Mouse (Mus musculus): ENCODE data around the gene S1pr2.

Gene S1pr2

GRCm38 (mm10) chr9:20966747-20967146 lies 9.8 kb downstream of the S1pr2 start:
- DNase-seq (ENCODE audit: low read depth), result no peak

- DNase-seq (ENCODE audit: low read depth), result no peak
Observed at GRCm38 (mm10) chr9:20966008-20966407, 10.6 kb downstream of the S1pr2 start.

- DNase-seq (ENCODE audit: low read depth), result no peak
Observed at GRCm38 (mm10) chr9:20965606-20966005, 11.0 kb downstream of the S1pr2 start.

GRCm38 (mm10) chr9:20961557-20961956 lies 15.0 kb downstream of the S1pr2 start:
- DNase-seq (ENCODE audit: low read depth), result peak; percentile 86

- DNase-seq (ENCODE audit: low read depth), result no peak
Observed at GRCm38 (mm10) chr9:20959430-20959938, 17.1 kb downstream of the S1pr2 start, which contains the start of gene Dnmt1. TSS of gene Dnmt1 (minus strand) at chr9:20959888.

- DNase-seq (ENCODE audit: low read depth), result no peak
Observed at GRCm38 (mm10) chr9:20956989-20957388, 19.6 kb downstream of the S1pr2 start.

GRCm38 (mm10) chr9:20952520-20953227 lies 23.9 kb downstream of the S1pr2 start:
- DNase-seq (ENCODE audit: low read depth), result peak; percentile 97

- no peak for DNase-seq (ENCODE audit: low read depth)
Observed at GRCm38 (mm10) chr9:20951966-20952519, 24.5 kb downstream of the S1pr2 start.

GRCm38 (mm10) chr9:20951441-20951840 lies 25.1 kb downstream of the S1pr2 start:
- DNase-seq (ENCODE audit: low read depth), result peak; percentile 49

- DNase-seq (ENCODE audit: low read depth), result no peak
Observed at GRCm38 (mm10) chr9:20950419-20950818, 26.2 kb downstream of the S1pr2 start.

- peak; percentile 53 for DNase-seq (ENCODE audit: low read depth)
Observed at GRCm38 (mm10) chr9:20946066-20946880, 30.3 kb downstream of the S1pr2 start.

GRCm38 (mm10) chr9:20944697-20945370 lies 31.7 kb downstream of the S1pr2 start:
- DNase-seq (ENCODE audit: low read depth), result peak; percentile 46

- no peak for DNase-seq (ENCODE audit: low read depth)
Observed at GRCm38 (mm10) chr9:20943911-20944310, 32.7 kb downstream of the S1pr2 start.

GRCm38 (mm10) chr9:20943396-20943795 lies 33.2 kb downstream of the S1pr2 start:
- peak; percentile 79 for DNase-seq (ENCODE audit: low read depth)

- peak; percentile 62 for DNase-seq (ENCODE audit: low read depth)
Observed at GRCm38 (mm10) chr9:20923258-20923657, 53.3 kb downstream of the S1pr2 start.

- peak; percentile 53 for DNase-seq (ENCODE audit: low read depth)
Observed at GRCm38 (mm10) chr9:20916160-20916559, 60.4 kb downstream of the S1pr2 start.

Measured in 416B (cell line).